Mouse (Mus musculus) hindlimb bud, embryonic 11.5 days (tissue): ENCODE results near the gene Cib2.

Experiments used
- DNase-seq: peaks from one replicate; pipeline ENCODE4 v3.0.0-alpha.2; 2012; ENCODE audit warnings: low read depth, low spot score; ENCODE audit errors: extremely low spot score

The Cib2 gene

GRCm38 (mm10) chr9:54499791-54500190 lies 60.2 kb downstream of the Cib2 start:
- DNase-seq = no peak

- DNase-seq = no peak
Measured at GRCm38 (mm10) chr9:54499291-54499690, 60.7 kb downstream of the Cib2 start.
